Comparison of ENCODE assay signal across 9 mouse cellular contexts in genomic region chr11:86436843-86437242, GRCm38 (mm10). TPM values are rescaled to one million over a fixed set of nuclear protein-coding genes. Genes with fewer than 3 reads are reported as not detected.
DNase-seq lines count a peak whose midpoint lies in the region; ATAC-seq and TF ChIP-seq lines count a peak whose summit lies in the region.
"Had no signal": no experiment of that assay in that cellular context is flagged by ENCODE, and none has a peak within 500 bp of the region (broad histone marks: within the 10 kb centered on the region; RNA-seq: fewer than 3 reads in every experiment).

No protein-coding gene starts in this region.

- no peak for DNase-seq in frontal cortex, postnatal 36 days (ENCODE audit: low spot score in 2 of 2)
- DNase-seq in c-Kit-positive CD71-negative TER-119-negative erythroid progenitor cells, embryonic 14.5 days (ENCODE audit: low read depth): peak; percentile 29
- peak; percentile 77 for DNase-seq in hindbrain, postnatal 0 days (ENCODE audit: low spot score)
- DNase-seq in urinary bladder, adult 2 months (ENCODE audit: low spot score): no peak

- peak; percentile 62; the same call in 1 of the 2 replicates for ATAC-seq in frontal cortex, adult (ENCODE audit: low TSS enrichment)
- no peak for ATAC-seq in megakaryocyte, adult 5-6 weeks (ENCODE audit: poor library complexity, severe bottlenecking)
- ATAC-seq in hindbrain, postnatal 0 days: peak; percentile 64; the same call in 1 of the 2 replicates
- peak; percentile 88 for ATAC-seq in neutrophil, adult 5-6 weeks (ENCODE audit: extremely low read depth, insufficient number of reproducible peaks, low FRiP score, poor library complexity, severe bottlenecking)

- H3K4me2 ChIP-seq in hindbrain, postnatal 0 days (ENCODE audit: low read depth, low read length): peak overlapping the region; percentile 34; the same call in 1 of the 2 replicates

- H3K9me3 ChIP-seq in megakaryocyte, embryonic 14.5 days: no peaks in the 10 kb centered on the region
- H3K9me3 ChIP-seq in hindbrain, postnatal 0 days (ENCODE audit: low read length): no peaks in the 10 kb centered on the region

- H3K27me3 ChIP-seq in megakaryocyte, embryonic 14.5 days (replicated peaks): peaks cover 19% of the 10 kb centered on the region
- no peaks in the 10 kb centered on the region for H3K27me3 ChIP-seq in hindbrain, postnatal 0 days (ENCODE audit: insufficient read depth, low read length)

- TF ChIP-seq CTCF in hindbrain, postnatal 0 days (IDR thresholded peaks at IDR 0.05; ENCODE audit: low read depth): peak; percentile 70

- no peaks in the 10 kb centered on the region for H3K36me3 ChIP-seq in megakaryocyte, embryonic 14.5 days (replicated peaks; ENCODE audit: low read length)
- H3K36me3 ChIP-seq in hindbrain, postnatal 0 days (ENCODE audit: insufficient read depth, low read length): no peaks in the 10 kb centered on the region

- no peak overlapping the region for H3K27ac ChIP-seq in hindbrain, postnatal 0 days
- H3K27ac ChIP-seq: macrophage had no signal

- WGBS in hindbrain, postnatal 0 days: 28% methylated on average over 5 of the region's 5 CpGs

- no peak overlapping the region for H3K9ac ChIP-seq in hindbrain, postnatal 0 days (replicated peaks; ENCODE audit: low read length)

- H3K4me1 ChIP-seq in megakaryocyte, embryonic 14.5 days: peaks cover 28% of the 10 kb centered on the region
- no peaks in the 10 kb centered on the region for H3K4me1 ChIP-seq in hindbrain, postnatal 0 days (ENCODE audit: insufficient read depth, low read length)

- H3K4me3 ChIP-seq in megakaryocyte, embryonic 14.5 days (replicated peaks): peak overlapping the region; percentile 64
- no peak overlapping the region for H3K4me3 ChIP-seq in hindbrain, postnatal 0 days (ENCODE audit: low read length)

RNA-seq across cellular contexts. Expression of gene Rnft1, which starts 47.6 kb away (rescaled TPM):
- 7.0 TPM in 1 of 2 replicates, not detected in the other for polyA plus RNA-seq in megakaryocyte, embryonic 14.5 days (2012; ENCODE audit: insufficient read depth, low replicate concordance)
- total RNA-seq in megakaryocyte, adult 5-6 weeks (2015): 14.8 and 15.8 TPM in 2 replicates
- 13.2 TPM in 2 replicates for total RNA-seq in megakaryocyte, adult 5-6 weeks (2017)
- total RNA-seq in hindbrain, postnatal 0 days (2014; rRNA removed): 5.1 and 5.7 TPM in 2 replicates
- polyA plus RNA-seq in hindbrain, postnatal 0 days (2015; fragmentation: Nextera tagmentation; extraction: Ambion mirVana): 15.0 and 16.3 TPM in 2 replicates
- total RNA-seq in neutrophil, adult 5-6 weeks (2017): 15.2 and 19.8 TPM in 2 replicates
- polyA plus RNA-seq in urinary bladder, adult 2 months (2012; rRNA removed): 22.5 and 26.4 TPM in 2 replicates

Comparison
In these comparisons a context has a peak if more than half of its experiments do, and no peak if none do; other contexts are left out.
1. DNase-seq: peak in c-Kit-positive CD71-negative TER-119-negative erythroid progenitor cells, embryonic 14.5 days (single experiment) and hindbrain, postnatal 0 days (single experiment); none in frontal cortex, postnatal 36 days (0 of 2) and urinary bladder, adult 2 months (single experiment).